Mouse (Mus musculus) intestine, postnatal 0 days (tissue): ENCODE measurements at regions not wholly inside any gene's neighbourhood (a gene's known extent, or its start where the extent isn't known, plus 50 kb on each side); places are given as distances from the start of the nearest gene placed in this dataset.

Experiments used
- ATAC-seq: fragments of 200-750 bp; cut with Nextera tagmentation; 2 replicates; pipeline ENCODE4 v1.8.0; 2017; ENCODE audit warnings: mild to moderate bottlenecking, moderate TSS enrichment, moderate library complexity
- H3K27ac ChIP-seq: fragments of 300-500 bp; sonication (generic); 2 replicates; pipeline ENCODE4 v1.5.1; 2014; ENCODE audit warnings: mild to moderate bottlenecking, low read depth, low read length, moderate library complexity
- H3K27me3 ChIP-seq: fragments of 300-500 bp; sonication (generic); replicated peaks from 2 replicates; pipeline ENCODE4 v1.6.1; 2014; ENCODE audit warnings: low read length, mixed read lengths; ENCODE audit not compliant: control insufficient read depth, insufficient read depth
- H3K36me3 ChIP-seq: fragments of 300-500 bp; sonication (generic); 2 replicates; pipeline ENCODE4 v1.6.1; 2014; ENCODE audit warnings: mild to moderate bottlenecking, moderate library complexity; ENCODE audit not compliant: control insufficient read depth, insufficient read depth
- H3K4me1 ChIP-seq: fragments of 300-500 bp; sonication (generic); replicated peaks from 2 replicates; pipeline ENCODE4 v1.6.1; 2014; ENCODE audit warnings: antibody characterized with exemption, low read length, mixed read lengths; ENCODE audit not compliant: control insufficient read depth, insufficient read depth
- H3K4me2 ChIP-seq: fragments of 300-500 bp; sonication (generic); replicated peaks from 2 replicates; pipeline ENCODE4 v1.6.1; 2014; ENCODE audit warnings: low read depth, mild to moderate bottlenecking, moderate library complexity
- H3K4me3 ChIP-seq: fragments of 300-500 bp; sonication (generic); 2 replicates; pipeline ENCODE4 v1.5.1; 2014; ENCODE audit warnings: low read depth, low read length
- H3K9ac ChIP-seq: fragments of 300-500 bp; sonication (generic); 2 replicates; pipeline ENCODE4 v1.6.1; 2014; ENCODE audit warnings: mild to moderate bottlenecking, low read depth, low read length
- H3K9me3 ChIP-seq: fragments of 300-500 bp; sonication (generic); 2 replicates; pipeline ENCODE4 v1.6.1; 2016; ENCODE audit warnings: mixed run types; ENCODE audit not compliant: control insufficient read depth
- CTCF ChIP-seq: sonication (generic); IDR thresholded peaks from 2 replicates; pipeline ENCODE4 v1.5.1; 2016; ENCODE audit warnings: low read depth, mild to moderate bottlenecking, control low read depth, antibody characterized with exemption, moderate library complexity
- WGBS: fragments of 180-500 bp; shearing (Covaris S2); extraction: QIAGEN DNeasy Blood & Tissue Kit; methylation state at CpG from one replicate; pipeline ENCODE4 v1.1.7; 2014; 5-methylcytosine and 5-hydroxymethylcytosine counted together

DNA sequence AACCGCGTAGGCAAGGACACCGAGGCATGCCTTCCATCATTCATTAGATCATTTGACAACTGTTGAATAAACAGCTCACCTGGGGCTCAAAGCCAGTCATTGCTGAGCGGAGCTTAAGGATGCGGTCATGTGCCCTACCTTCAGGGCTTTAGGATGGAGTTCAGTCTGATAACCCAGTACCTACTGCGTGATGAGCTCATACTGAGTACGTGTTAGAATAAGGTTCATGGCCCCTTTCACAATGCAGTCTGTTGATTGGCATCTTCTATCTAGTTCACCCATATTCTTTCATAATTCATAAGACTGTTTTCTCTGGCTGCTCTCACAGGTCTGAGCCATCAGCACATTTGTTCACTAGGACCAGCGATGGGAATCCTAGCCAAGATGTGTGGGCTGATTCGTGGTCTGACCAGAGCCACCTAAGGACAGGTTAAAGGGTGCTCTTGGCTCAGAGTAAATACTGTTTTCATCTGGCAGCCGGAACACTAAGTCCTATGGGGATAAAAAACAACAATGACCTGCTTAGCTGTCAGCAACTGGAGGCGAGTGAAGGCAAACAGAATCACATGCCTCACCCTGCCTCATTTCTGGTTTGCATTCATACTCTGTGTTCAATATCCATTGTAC, 71.4 kb upstream of the Elovl5 start:
- WGBS: 85% methylated on average over 11 of the region's 11 CpGs
- TF ChIP-seq CTCF: no peak
- Histone ChIP-seq H3K4me3 (no peak overlapping the region), H3K4me2 (no peak overlapping the region), H3K27ac (no peak overlapping the region), H3K27me3 (no peaks in the 10 kb centered on the region), H3K4me1 (no peaks in the 10 kb centered on the region), H3K9ac (no peak overlapping the region), H3K36me3 (no peaks in the 10 kb centered on the region), H3K9me3 (no peaks in the 10 kb centered on the region)
- ATAC-seq: no peak

DNA sequence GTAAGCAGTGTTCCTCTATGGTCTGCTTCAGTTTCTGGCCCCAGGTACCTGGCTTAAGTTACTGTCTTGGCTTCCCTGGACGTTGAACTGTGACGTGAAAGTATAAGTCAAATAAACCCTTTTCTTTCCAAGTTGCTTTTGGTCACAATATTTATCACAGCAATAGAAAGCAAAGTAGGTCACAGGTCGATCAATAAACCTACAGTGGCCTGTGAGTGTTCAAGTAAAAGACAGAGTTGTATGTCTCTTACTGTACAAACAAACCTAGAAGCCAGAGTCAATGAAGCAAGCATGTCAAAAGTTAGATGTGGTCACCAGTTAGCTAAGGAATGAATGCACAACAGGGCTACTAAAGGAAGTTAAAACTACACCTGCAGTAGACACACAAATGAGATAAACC, 68.6 kb upstream of the Elovl5 start:
- no peak for TF ChIP-seq CTCF
- no peak overlapping the region for H3K4me3 ChIP-seq
- no peak overlapping the region for H3K4me2 ChIP-seq
- H3K9ac ChIP-seq: no peak overlapping the region
- H3K27ac ChIP-seq: no peak overlapping the region
- H3K27me3 ChIP-seq: no peaks in the 10 kb centered on the region; the same call in 1 of the 2 replicates
- H3K9me3 ChIP-seq: no peaks in the 10 kb centered on the region
- H3K36me3 ChIP-seq: no peaks in the 10 kb centered on the region
- ATAC-seq: no peak
- WGBS: 75% methylated on average over 3 of the region's 3 CpGs
- no peaks in the 10 kb centered on the region for H3K4me1 ChIP-seq

DNA sequence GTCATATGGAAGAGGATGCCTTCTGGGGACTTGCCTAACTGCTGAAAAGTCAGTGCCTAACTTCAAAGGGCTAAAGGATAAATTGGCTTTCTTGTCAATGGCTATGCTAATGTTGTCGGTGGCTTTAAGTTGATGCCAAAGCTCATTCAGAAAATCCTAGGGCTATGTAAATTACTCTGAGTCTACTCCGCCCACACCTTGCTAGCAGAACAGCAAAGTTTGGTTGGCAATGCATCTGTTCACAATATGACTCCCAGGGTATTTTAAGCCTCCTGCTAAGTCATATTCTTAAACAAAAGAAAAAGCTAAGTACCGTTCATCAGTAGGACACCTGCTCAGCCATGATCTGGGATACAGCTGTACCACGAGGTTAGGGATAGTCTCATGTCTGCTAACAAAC, 67.8 kb upstream of the Elovl5 start:
- H3K4me3 ChIP-seq: no peak overlapping the region
- TF ChIP-seq CTCF: no peak
- H3K4me1 ChIP-seq: no peaks in the 10 kb centered on the region
- H3K27ac ChIP-seq: no peak overlapping the region
- H3K36me3 ChIP-seq: no peaks in the 10 kb centered on the region
- no peak overlapping the region for H3K4me2 ChIP-seq
- no peaks in the 10 kb centered on the region; the same call in 1 of the 2 replicates for H3K27me3 ChIP-seq
- 78% methylated on average over 4 of the region's 4 CpGs for WGBS
- no peak overlapping the region for H3K9ac ChIP-seq
- no peaks in the 10 kb centered on the region for H3K9me3 ChIP-seq
- ATAC-seq: no peak

DNA sequence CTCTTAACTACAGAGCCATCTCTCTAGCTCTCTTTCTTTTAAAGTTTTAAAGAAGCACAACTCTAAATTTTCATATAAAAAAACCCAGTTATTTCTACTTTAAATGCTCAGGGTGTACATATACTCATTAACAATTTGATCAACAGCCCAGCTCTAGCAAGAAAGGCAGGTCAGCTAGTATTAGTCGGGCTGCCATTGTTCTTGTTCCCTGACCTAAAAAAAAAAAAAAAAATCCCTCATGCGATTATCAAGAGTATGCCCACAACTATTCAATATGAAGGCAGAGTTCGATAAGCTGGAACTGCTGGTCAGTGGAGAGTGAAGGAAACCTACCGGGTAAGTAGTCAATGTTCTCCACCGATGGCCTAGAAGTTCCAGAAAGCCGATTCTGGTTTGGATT, 65.8 kb upstream of the Elovl5 start:
- TF ChIP-seq CTCF: no peak
- WGBS: 55% methylated on average over 6 of the region's 6 CpGs

DNA sequence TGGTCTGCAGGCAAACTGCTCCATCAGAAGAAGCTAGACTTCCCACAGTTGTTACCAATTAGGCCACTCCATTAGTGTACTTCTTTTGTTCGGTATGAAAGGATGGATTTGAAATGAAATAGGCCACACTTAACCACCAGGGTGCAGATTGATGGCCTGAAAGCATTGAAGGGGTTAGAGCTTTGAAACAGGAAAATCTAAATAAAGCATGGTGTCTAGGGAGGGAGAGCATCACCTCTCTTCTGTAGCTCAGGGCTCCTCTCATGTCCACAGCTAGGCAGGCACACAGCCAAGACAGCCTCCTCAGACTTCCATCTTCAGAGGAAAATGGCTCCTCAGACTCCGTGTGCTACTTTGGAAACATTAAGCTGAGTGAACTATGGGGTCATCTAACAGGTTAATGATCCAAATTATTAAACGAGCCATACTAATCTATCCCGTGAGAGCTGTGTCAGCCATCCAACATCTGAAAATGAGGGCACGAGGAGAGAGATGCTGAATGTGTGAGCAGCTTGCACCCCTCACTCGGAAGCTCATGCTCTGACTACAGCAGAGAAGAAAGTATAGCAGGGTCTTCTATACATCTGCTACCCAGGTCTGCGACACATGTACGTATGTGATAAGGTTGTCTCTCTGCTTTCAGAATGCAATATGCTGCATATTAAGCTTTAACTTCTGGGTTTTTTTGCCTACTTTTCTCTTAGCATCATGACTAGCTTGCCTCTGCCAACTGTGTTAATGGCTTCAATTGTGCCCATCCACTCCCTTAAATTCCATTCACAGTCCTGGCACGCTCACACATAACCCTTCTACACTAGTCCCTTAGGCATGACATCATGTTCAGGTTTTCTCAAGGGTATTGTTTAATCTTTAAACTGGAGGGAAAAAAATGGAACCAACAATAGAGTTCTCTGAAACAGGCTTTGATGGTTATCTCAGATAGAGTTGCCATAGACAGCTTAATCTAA, 59.8 kb upstream of the Elovl5 start:
- no peak overlapping the region for H3K9ac ChIP-seq
- H3K4me2 ChIP-seq: no peak overlapping the region
- peaks cover 4% of the 10 kb centered on the region; the same call in 1 of the 2 replicates for H3K27me3 ChIP-seq
- no peaks in the 10 kb centered on the region for H3K9me3 ChIP-seq
- H3K27ac ChIP-seq: no peak overlapping the region
- 79% methylated on average over 9 of the region's 9 CpGs for WGBS
- H3K4me3 ChIP-seq: no peak overlapping the region
- no peaks in the 10 kb centered on the region for H3K4me1 ChIP-seq
- no peaks in the 10 kb centered on the region for H3K36me3 ChIP-seq
- TF ChIP-seq CTCF: no peak
- no peak for ATAC-seq

More for the DNA sequence above, 65.8 kb upstream of the Elovl5 start:
- Histone ChIP-seq H3K4me1 (no peaks in the 10 kb centered on the region), H3K9ac (no peak overlapping the region), H3K27ac (no peak overlapping the region), H3K4me2 (0 out of 2 replicates have a peak overlapping the region, but pooled peaks have one; percentile 21), H3K36me3 (no peaks in the 10 kb centered on the region), H3K9me3 (no peaks in the 10 kb centered on the region), H3K27me3 (no peaks in the 10 kb centered on the region; the same call in 1 of the 2 replicates), H3K4me3 (no peak overlapping the region)
- no peak for ATAC-seq

DNA sequence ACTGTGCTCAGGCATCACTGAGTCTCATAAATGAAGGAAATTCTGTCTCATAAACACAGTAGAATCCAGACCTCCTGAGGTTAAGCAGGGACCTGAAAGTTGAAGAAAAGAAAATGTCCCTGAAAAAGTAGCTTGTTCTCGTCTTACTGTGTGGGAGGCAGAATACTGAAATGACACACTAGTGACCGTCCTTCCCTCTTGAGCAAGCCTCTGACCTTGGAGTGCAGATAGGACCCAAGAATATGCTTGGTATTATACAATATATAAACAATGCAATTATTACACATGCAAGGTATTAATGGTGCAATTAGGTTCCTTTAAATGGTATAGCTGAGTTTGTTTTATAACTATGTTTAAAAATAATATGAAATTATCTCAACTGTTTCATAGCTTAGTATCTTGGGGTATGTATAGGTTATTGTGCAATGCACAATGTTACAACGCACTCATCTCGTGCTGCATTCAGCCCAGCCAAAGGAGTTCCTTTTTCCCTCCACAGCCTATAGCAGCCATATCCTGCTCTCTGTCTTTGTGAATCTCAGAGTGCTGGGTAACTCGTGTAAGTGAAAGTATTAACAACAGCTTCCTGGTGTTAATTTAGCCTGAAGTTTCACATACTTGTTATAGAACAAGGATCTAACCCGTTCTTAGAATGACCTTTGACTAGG, 58.9 kb upstream of the Elovl5 start:
- H3K9ac ChIP-seq: no peak overlapping the region
- WGBS: 36% methylated on average over 6 of the region's 6 CpGs
- ATAC-seq: no peak
- H3K4me3 ChIP-seq: no peak overlapping the region
- H3K4me1 ChIP-seq: no peaks in the 10 kb centered on the region
- peaks cover 4% of the 10 kb centered on the region; the same call in 1 of the 2 replicates for H3K27me3 ChIP-seq
- no peak overlapping the region for H3K4me2 ChIP-seq
- H3K36me3 ChIP-seq: no peaks in the 10 kb centered on the region
- no peak overlapping the region for H3K27ac ChIP-seq
- TF ChIP-seq CTCF: no peak
- no peaks in the 10 kb centered on the region for H3K9me3 ChIP-seq
